Mouse (Mus musculus) ES-E14 (cell line): Measurements from ENCODE around the gene St3gal2. TPM values are rescaled to one million over a fixed set of nuclear protein-coding genes. Genes with fewer than 3 reads are reported as not detected.
A peak's percentile ranks its signal among the peaks of the same experiment; 100 is the strongest.
"Not testable (repeated sequence)": the region's sequence is repeated elsewhere in the genome, so short reads cannot be mapped to it uniquely, and the experiment has no call there.

Experiments
- DNase-seq: peaks from one replicate; pipeline ENCODE4 v3.0.0-alpha.2; 2013; ENCODE audit warnings: low read depth, low spot score
- H3K27ac ChIP-seq: 2 replicates; pipeline ENCODE4 v1.5.1; 2012; ENCODE audit warnings: low read depth, mild to moderate bottlenecking, low read length, moderate library complexity, mixed read lengths; ENCODE audit not compliant: poor library complexity, insufficient read depth, severe bottlenecking
- H3K36me3 ChIP-seq: 2 replicates; pipeline ENCODE4 v1.6.1; 2012; ENCODE audit warnings: mild to moderate bottlenecking, low read length, moderate library complexity, mixed read lengths; ENCODE audit not compliant: control insufficient read depth, poor library complexity, insufficient read depth, severe bottlenecking
- H3K4me1 ChIP-seq, 2 experiments: fragments of 150-350 bp in 1 of 2; sonication (generic) in 1 of 2; 2 replicates each; pipeline ENCODE4 v1.6.1; 2012; ENCODE audit warnings: low read length in 2 of 2, mild to moderate bottlenecking in 1 of 2, mixed read lengths in 1 of 2; ENCODE audit not compliant: control insufficient read depth in 2 of 2, insufficient read depth in 2 of 2, poor library complexity in 1 of 2
- H3K4me3 ChIP-seq, 2 experiments: fragments of 150-350 bp in 1 of 2; sonication (generic) in 1 of 2; 2 replicates each; pipeline ENCODE4 v1.5.1; 2012; ENCODE audit warnings: low read length in 2 of 2, low read depth in 1 of 2, mild to moderate bottlenecking in 1 of 2, mixed read lengths in 1 of 2; ENCODE audit not compliant: insufficient read depth in 1 of 2, poor library complexity in 1 of 2, severe bottlenecking in 1 of 2
- H3K9ac ChIP-seq: 2 replicates; pipeline ENCODE4 v1.6.1; 2012; ENCODE audit warnings: low read depth, mild to moderate bottlenecking, low read length, mixed read lengths; ENCODE audit not compliant: poor library complexity, insufficient read depth, severe bottlenecking
- H3K9me3 ChIP-seq: fragments of 150-350 bp; sonication (generic); 2 replicates; pipeline ENCODE4 v1.6.1; 2012; ENCODE audit warnings: low read depth, mild to moderate bottlenecking, low read length; ENCODE audit not compliant: control insufficient read depth, insufficient read depth
- CHD2 ChIP-seq: IDR thresholded peaks from 2 replicates; pipeline ENCODE4 v1.6.1; 2014; ENCODE audit warnings: mild to moderate bottlenecking, low read depth, low read length, inconsistent platforms
- HCFC1 ChIP-seq: IDR thresholded peaks from 2 replicates; pipeline ENCODE4 v1.6.1; 2012; ENCODE audit warnings: low read length, inconsistent platforms, borderline replicate concordance; ENCODE audit not compliant: insufficient read depth
- MAFK ChIP-seq: IDR thresholded peaks from 2 replicates; pipeline ENCODE4 v1.6.1; 2014; ENCODE audit warnings: mild to moderate bottlenecking, low read depth, low read length, inconsistent platforms; ENCODE audit not compliant: insufficient read depth
- ZC3H11A ChIP-seq: IDR thresholded peaks from 2 replicates; pipeline ENCODE4 v1.6.1; 2012; ENCODE audit warnings: low read depth, mild to moderate bottlenecking, inconsistent platforms, low read length, borderline replicate concordance
- ZNF384 ChIP-seq: IDR thresholded peaks from 2 replicates; pipeline ENCODE4 v1.6.1; 2012; ENCODE audit warnings: low read depth, low read length, inconsistent platforms
- in situ Hi-C, 2 experiments: fragments of 600-800 bp; cut with MboI; formaldehyde crosslinking; loops; one replicate each; pipeline ENCODE4 v1.15.1; 2025; ENCODE audit warnings: low sequenced_read_pairs in 2 of 2, inconsistent platforms in 1 of 2; ENCODE audit not compliant: unreplicated experiment in 2 of 2
- total RNA-seq: library from RNA; depleted of rRNA; stranded (reverse); fragments of 300-350 nt; gene quantifications from 2 replicates; pipeline ENCODE4 v1.2.3, GENCODE M21; 2012

The St3gal2 gene
- total RNA-seq, 1 experiment: 12.4 TPM

GRCm38 (mm10) chr8:110969910-110970770 lies 50.4 kb downstream of the St3gal2 start:
- Histone ChIP-seq H3K27ac (peak overlapping the region; percentile 87), H3K9me3 (no peaks in the 10 kb centered on the region), H3K36me3 (peaks cover 5% of the 10 kb centered on the region), H3K9ac (peak overlapping the region; percentile 82), H3K4me3 (peak overlapping the region; percentile 72 to 77), H3K4me1 (no peaks in the 10 kb centered on the region)
- DNase-seq: peak; percentile 98
- in situ Hi-C loops: no loop called here
- no peak for TF ChIP-seq HCFC1
- no peak for TF ChIP-seq ZNF384
- no peak for TF ChIP-seq ZC3H11A
- TF ChIP-seq MAFK: no peak
- TF ChIP-seq CHD2: peak; percentile 80

- H3K36me3 ChIP-seq: peaks cover 30% of the 10 kb centered on the region
- DNase-seq, in situ Hi-C loops, H3K27ac ChIP-seq, H3K9me3 ChIP-seq, H3K4me3 ChIP-seq, H3K9ac ChIP-seq, H3K4me1 ChIP-seq: not testable (repeated sequence)
These were observed 56.8 kb downstream of the St3gal2 start for GRCm38 (mm10) chr8:110976532-110976931.

GRCm38 (mm10) chr8:110977987-110978386 lies 58.3 kb downstream of the St3gal2 start:
- in situ Hi-C loops, H3K9me3 ChIP-seq, H3K9ac ChIP-seq, H3K27ac ChIP-seq, H3K4me3 ChIP-seq, H3K4me1 ChIP-seq, DNase-seq: not testable (repeated sequence)
- H3K36me3 ChIP-seq: peaks cover 30% of the 10 kb centered on the region

GRCm38 (mm10) chr8:110981304-110981703 lies 61.6 kb downstream of the St3gal2 start:
- H3K4me3 ChIP-seq: no peak overlapping the region
- H3K9ac ChIP-seq: no peak overlapping the region
- H3K9me3 ChIP-seq: no peaks in the 10 kb centered on the region
- 0 out of 4 replicates have a peak, but pooled peaks cover 0 to 2% of the 10 kb centered on the region in 2 experiments for H3K4me1 ChIP-seq
- peaks cover 38% of the 10 kb centered on the region for H3K36me3 ChIP-seq
- DNase-seq: no peak
- in situ Hi-C loops: no loop called here
- TF ChIP-seq HCFC1 (no peak), CHD2 (no peak)
- no peak overlapping the region for H3K27ac ChIP-seq

- Histone ChIP-seq H3K4me1 (no peaks in the 10 kb centered on the region), H3K4me3 (no peak overlapping the region), H3K36me3 (peaks cover 42% of the 10 kb centered on the region), H3K9me3 (no peaks in the 10 kb centered on the region), H3K9ac (no peak overlapping the region), H3K27ac (no peak overlapping the region)
- in situ Hi-C loops: no loop called here
- TF ChIP-seq ZNF384: no peak
- TF ChIP-seq CHD2: no peak
- no peak for TF ChIP-seq ZC3H11A
- no peak for TF ChIP-seq HCFC1
- no peak for TF ChIP-seq MAFK
- DNase-seq: no peak
These were observed 68.4 kb downstream of the St3gal2 start for GRCm38 (mm10) chr8:110987805-110988744.
